Mouse (Mus musculus) hindbrain, embryonic 12.5 days (tissue): Measurements from ENCODE around the gene Ccdc170. TPM values are rescaled to one million over a fixed set of nuclear protein-coding genes. Genes with fewer than 3 reads are reported as not detected.
"Not testable (repeated sequence)": the region's sequence is repeated elsewhere in the genome, so short reads cannot be mapped to it uniquely, and the experiment has no call there.

ENCODE experiments used
- ATAC-seq: fragments of 200-750 bp; cut with Nextera tagmentation; 2 replicates; pipeline ENCODE4 v1.8.0; 2017; ENCODE audit warnings: moderate TSS enrichment; ENCODE audit not compliant: low FRiP score
- H3K27ac ChIP-seq: fragments of 300-500 bp; sonication (generic); 2 replicates; pipeline ENCODE4 v1.5.1; 2016; ENCODE audit warnings: mild to moderate bottlenecking
- H3K27me3 ChIP-seq: fragments of 300-500 bp; sonication (generic); 2 replicates; pipeline ENCODE4 v1.6.1; 2016; ENCODE audit warnings: mild to moderate bottlenecking
- H3K36me3 ChIP-seq: fragments of 300-500 bp; sonication (generic); 2 replicates; pipeline ENCODE4 v1.6.1; 2016; ENCODE audit warnings: mild to moderate bottlenecking
- H3K4me1 ChIP-seq: fragments of 300-500 bp; sonication (generic); 2 replicates; pipeline ENCODE4 v1.6.1; 2016
- H3K4me2 ChIP-seq: fragments of 300-500 bp; sonication (generic); replicated peaks from 2 replicates; pipeline ENCODE4 v1.6.1; 2016; ENCODE audit warnings: mild to moderate bottlenecking
- H3K4me3 ChIP-seq: fragments of 300-500 bp; sonication (generic); 2 replicates; pipeline ENCODE4 v1.5.1; 2016; ENCODE audit warnings: mild to moderate bottlenecking
- H3K9ac ChIP-seq: fragments of 300-500 bp; sonication (generic); 2 replicates; pipeline ENCODE4 v1.6.1; 2016; ENCODE audit warnings: mild to moderate bottlenecking, moderate library complexity
- H3K9me3 ChIP-seq: fragments of 300-500 bp; sonication (generic); replicated peaks from 2 replicates; pipeline ENCODE4 v1.6.1; 2016; ENCODE audit warnings: mild to moderate bottlenecking
- WGBS: fragments of 180-500 bp; shearing (Covaris S2); methylation state at CpG from one replicate; pipeline ENCODE4 v1.1.7; 2016; 5-methylcytosine and 5-hydroxymethylcytosine counted together
- polyA plus RNA-seq: library from polyadenylated mRNA; unstranded; fragments of >200 nt; fragmentation: Nextera tagmentation; extraction: Ambion mirVana; gene quantifications from 2 replicates; pipeline ENCODE4 v1.2.1, GENCODE M21; 2016

The Ccdc170 gene
- polyA plus RNA-seq, 1 experiment from 2014 or later = 0.45 TPM

DNA sequence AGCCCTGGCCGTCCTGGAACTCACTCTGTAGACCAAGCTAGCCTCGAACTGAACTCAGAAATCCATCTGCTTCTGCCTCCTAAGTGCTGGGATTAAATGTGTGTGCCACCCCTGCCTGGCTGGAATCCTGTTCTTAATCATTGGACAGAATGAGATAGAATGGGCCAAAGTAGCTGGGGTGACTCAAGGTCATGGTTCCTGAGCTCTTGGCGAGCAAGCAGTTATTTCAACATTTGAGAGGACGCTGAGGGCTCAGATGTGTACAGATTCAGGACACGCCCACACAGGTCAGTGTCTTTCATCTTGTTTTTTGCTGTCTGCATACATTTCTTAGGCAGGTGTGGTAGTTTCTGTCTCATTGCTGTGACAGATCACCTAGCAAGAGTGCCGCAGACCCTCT, 104.4 kb downstream of the Ccdc170 start:
- Histone ChIP-seq H3K27ac (no peak overlapping the region), H3K4me1 (no peaks in the 10 kb centered on the region), H3K27me3 (no peaks in the 10 kb centered on the region), H3K4me3 (no peak overlapping the region), H3K4me2 (no peak overlapping the region), H3K36me3 (no peaks in the 10 kb centered on the region), H3K9me3 (no peaks in the 10 kb centered on the region), H3K9ac (no peak overlapping the region)
- no peak for ATAC-seq
- 87% methylated on average over 6 of the region's 6 CpGs for WGBS

GRCm38 (mm10) chr10:4589576-4589975, 107.3 kb downstream of the Ccdc170 start:
- 80% methylated on average over 4 of the region's 4 CpGs for WGBS
- no peak for ATAC-seq
- Histone ChIP-seq H3K27me3 (no peaks in the 10 kb centered on the region), H3K9me3 (no peaks in the 10 kb centered on the region), H3K36me3 (no peaks in the 10 kb centered on the region), H3K4me1 (no peaks in the 10 kb centered on the region), H3K4me3 (no peak overlapping the region), H3K4me2 (no peak overlapping the region), H3K9ac (no peak overlapping the region), H3K27ac (no peak overlapping the region)

GRCm38 (mm10) chr10:4590956-4591355, 108.7 kb downstream of the Ccdc170 start:
- no peak overlapping the region for H3K27ac ChIP-seq
- no peak overlapping the region for H3K4me2 ChIP-seq
- H3K9me3 ChIP-seq = no peaks in the 10 kb centered on the region
- H3K27me3 ChIP-seq = no peaks in the 10 kb centered on the region
- WGBS = 89% methylated on average over 8 of the region's 8 CpGs
- no peaks in the 10 kb centered on the region for H3K4me1 ChIP-seq
- ATAC-seq = no peak
- no peak overlapping the region for H3K9ac ChIP-seq
- no peak overlapping the region for H3K4me3 ChIP-seq
- no peaks in the 10 kb centered on the region for H3K36me3 ChIP-seq

- no peak overlapping the region for H3K27ac ChIP-seq
- no peaks in the 10 kb centered on the region for H3K36me3 ChIP-seq
- no peak overlapping the region for H3K4me3 ChIP-seq
- no peaks in the 10 kb centered on the region for H3K27me3 ChIP-seq
- no peaks in the 10 kb centered on the region for H3K9me3 ChIP-seq
- H3K4me1 ChIP-seq = no peaks in the 10 kb centered on the region
- H3K9ac ChIP-seq = no peak overlapping the region
- H3K4me2 ChIP-seq = no peak overlapping the region
- 66% methylated on average over 4 of the region's 4 CpGs for WGBS
- no peak for ATAC-seq
Measured at GRCm38 (mm10) chr10:4593828-4594227, 111.5 kb downstream of the Ccdc170 start.

DNA sequence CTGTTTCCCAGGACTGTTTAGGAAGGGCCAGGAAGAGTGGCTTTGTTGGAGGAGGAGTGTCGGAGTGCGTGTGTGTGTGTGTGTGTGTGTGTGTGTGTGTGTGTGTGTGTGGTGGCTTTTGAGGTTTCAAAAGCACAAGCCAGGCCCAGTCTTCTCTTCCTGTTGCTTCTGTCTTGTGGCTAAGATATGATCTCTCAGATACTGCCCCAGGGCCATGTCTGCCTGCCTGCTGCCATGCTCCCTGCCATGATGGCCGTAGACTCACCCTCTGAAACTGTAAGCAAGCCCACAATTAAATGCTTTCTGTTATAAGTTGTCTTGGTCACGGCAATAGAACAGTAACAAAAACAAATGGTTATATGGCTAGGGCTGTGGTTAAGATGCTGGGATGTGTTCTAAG, 114.9 kb downstream of the Ccdc170 start:
- Histone ChIP-seq H3K4me1 (no peaks in the 10 kb centered on the region), H3K27ac (no peak overlapping the region), H3K4me3 (no peak overlapping the region), H3K9ac (no peak overlapping the region), H3K36me3 (no peaks in the 10 kb centered on the region), H3K27me3 (no peaks in the 10 kb centered on the region), H3K4me2 (no peak overlapping the region), H3K9me3 (no peaks in the 10 kb centered on the region)
- WGBS = 94% methylated on average over 4 of the region's 4 CpGs
- no peak for ATAC-seq

DNA sequence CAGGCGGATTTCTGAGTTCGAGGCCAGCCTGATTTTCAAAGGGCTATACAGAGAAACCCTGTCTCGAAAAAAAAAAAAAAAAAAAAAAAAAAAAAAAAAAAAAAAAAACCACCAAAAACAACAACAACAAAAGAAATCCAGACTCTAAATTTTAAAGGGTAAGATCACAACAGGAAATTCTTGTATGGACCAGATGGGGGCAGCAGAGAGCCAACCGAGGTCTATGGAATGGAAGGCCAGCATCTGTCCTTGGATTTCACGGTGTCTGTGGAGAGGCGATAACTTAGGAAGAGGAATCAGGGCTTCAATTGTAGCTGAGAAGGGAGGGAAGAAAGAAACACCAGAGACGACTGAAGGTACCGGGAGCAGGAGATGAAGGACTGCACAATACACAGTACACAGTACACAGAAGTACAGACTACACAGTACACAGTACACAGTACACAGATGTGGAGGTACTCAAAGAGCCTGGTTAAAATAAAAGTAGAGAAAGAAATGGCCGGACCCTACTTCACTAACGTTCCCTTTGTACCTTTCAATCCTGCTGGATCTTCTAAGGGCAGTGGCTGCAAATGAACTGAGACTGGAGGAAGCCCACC, 116.0 kb downstream of the Ccdc170 start:
- no peak for ATAC-seq
- Histone ChIP-seq H3K4me3 (no peak overlapping the region), H3K4me2 (no peak overlapping the region), H3K9me3 (no peaks in the 10 kb centered on the region), H3K9ac (no peak overlapping the region), H3K27ac (no peak overlapping the region), H3K4me1 (no peaks in the 10 kb centered on the region), H3K36me3 (no peaks in the 10 kb centered on the region), H3K27me3 (no peaks in the 10 kb centered on the region)
- WGBS = 59% methylated on average over 10 of the region's 10 CpGs

DNA sequence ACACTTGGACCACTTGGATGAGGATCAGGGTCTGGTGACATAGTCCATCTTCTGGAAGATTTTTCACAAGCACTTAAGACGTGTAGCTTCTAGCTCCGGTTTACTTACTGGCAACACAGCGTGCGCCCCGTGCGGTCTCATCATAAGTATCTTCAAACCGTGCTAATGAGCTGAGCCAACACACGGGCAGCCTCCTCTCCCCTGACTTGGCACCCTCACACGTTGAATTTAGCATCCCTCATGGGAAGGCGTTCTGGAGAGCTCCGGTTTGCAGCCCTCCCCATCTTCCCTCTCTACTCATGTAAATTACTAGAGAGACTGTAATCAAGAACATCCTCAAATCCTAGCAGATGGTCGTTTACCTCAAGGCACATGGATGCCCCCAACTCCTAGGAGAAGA, 116.6 kb downstream of the Ccdc170 start:
- Histone ChIP-seq H3K9me3 (no peaks in the 10 kb centered on the region), H3K27me3 (no peaks in the 10 kb centered on the region), H3K4me1 (no peaks in the 10 kb centered on the region), H3K4me3 (no peak overlapping the region), H3K36me3 (no peaks in the 10 kb centered on the region), H3K27ac (no peak overlapping the region), H3K9ac (no peak overlapping the region), H3K4me2 (no peak overlapping the region)
- WGBS = 83% methylated on average over 12 of the region's 12 CpGs
- no peak for ATAC-seq

DNA sequence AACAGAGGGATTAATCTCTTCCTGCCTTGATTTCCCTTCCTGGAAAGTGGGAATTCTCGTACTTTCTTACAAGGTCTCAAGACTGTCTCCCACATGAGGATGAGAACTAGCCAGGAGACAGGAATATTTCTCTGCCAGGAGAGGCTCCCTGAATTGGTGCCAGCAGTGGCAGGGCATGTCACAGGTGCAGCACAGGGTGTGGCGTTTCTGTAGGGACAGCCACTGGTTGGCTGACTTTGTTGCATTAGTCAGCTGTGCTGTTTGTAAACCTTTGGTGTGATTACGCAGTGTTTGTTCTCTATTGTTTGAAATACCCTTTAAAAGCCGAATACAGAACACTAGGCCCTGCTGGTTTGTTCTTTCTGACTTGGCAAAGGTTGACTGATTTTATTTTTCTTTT, 117.3 kb downstream of the Ccdc170 start:
- no peaks in the 10 kb centered on the region for H3K27me3 ChIP-seq
- H3K9ac ChIP-seq = no peak overlapping the region
- 79% methylated on average over 4 of the region's 4 CpGs for WGBS
- H3K9me3 ChIP-seq = no peaks in the 10 kb centered on the region
- H3K36me3 ChIP-seq = no peaks in the 10 kb centered on the region
- H3K4me3 ChIP-seq = no peak overlapping the region
- H3K4me2 ChIP-seq = no peak overlapping the region
- no peak for ATAC-seq
- H3K27ac ChIP-seq = no peak overlapping the region
- H3K4me1 ChIP-seq = no peaks in the 10 kb centered on the region

GRCm38 (mm10) chr10:4600796-4601474, 118.6 kb downstream of the Ccdc170 start:
- no peaks in the 10 kb centered on the region for H3K9me3 ChIP-seq
- H3K9ac ChIP-seq = no peak overlapping the region
- H3K4me2 ChIP-seq = no peak overlapping the region
- 66% methylated on average over 2 of the region's 2 CpGs for WGBS
- H3K27me3 ChIP-seq = no peaks in the 10 kb centered on the region
- H3K27ac ChIP-seq = no peak overlapping the region
- H3K4me3 ChIP-seq = no peak overlapping the region
- no peak for ATAC-seq
- no peaks in the 10 kb centered on the region for H3K36me3 ChIP-seq
- no peaks in the 10 kb centered on the region for H3K4me1 ChIP-seq

- not testable (repeated sequence) for H3K36me3 ChIP-seq, H3K4me3 ChIP-seq, H3K27me3 ChIP-seq, H3K27ac ChIP-seq, H3K4me2 ChIP-seq, H3K9me3 ChIP-seq, H3K9ac ChIP-seq, H3K4me1 ChIP-seq, ATAC-seq
Measured at GRCm38 (mm10) chr10:4601612-4602011, 119.3 kb downstream of the Ccdc170 start.

GRCm38 (mm10) chr10:4602466-4602865, 120.2 kb downstream of the Ccdc170 start:
- no peak overlapping the region for H3K9ac ChIP-seq
- no peak overlapping the region for H3K4me3 ChIP-seq
- no peak for ATAC-seq
- no peaks in the 10 kb centered on the region for H3K4me1 ChIP-seq
- 75% methylated on average over 4 of the region's 4 CpGs for WGBS
- no peak overlapping the region for H3K27ac ChIP-seq
- no peaks in the 10 kb centered on the region; the same call in 1 of the 2 replicates for H3K9me3 ChIP-seq
- H3K4me2 ChIP-seq = no peak overlapping the region
- no peaks in the 10 kb centered on the region for H3K27me3 ChIP-seq
- no peaks in the 10 kb centered on the region for H3K36me3 ChIP-seq

DNA sequence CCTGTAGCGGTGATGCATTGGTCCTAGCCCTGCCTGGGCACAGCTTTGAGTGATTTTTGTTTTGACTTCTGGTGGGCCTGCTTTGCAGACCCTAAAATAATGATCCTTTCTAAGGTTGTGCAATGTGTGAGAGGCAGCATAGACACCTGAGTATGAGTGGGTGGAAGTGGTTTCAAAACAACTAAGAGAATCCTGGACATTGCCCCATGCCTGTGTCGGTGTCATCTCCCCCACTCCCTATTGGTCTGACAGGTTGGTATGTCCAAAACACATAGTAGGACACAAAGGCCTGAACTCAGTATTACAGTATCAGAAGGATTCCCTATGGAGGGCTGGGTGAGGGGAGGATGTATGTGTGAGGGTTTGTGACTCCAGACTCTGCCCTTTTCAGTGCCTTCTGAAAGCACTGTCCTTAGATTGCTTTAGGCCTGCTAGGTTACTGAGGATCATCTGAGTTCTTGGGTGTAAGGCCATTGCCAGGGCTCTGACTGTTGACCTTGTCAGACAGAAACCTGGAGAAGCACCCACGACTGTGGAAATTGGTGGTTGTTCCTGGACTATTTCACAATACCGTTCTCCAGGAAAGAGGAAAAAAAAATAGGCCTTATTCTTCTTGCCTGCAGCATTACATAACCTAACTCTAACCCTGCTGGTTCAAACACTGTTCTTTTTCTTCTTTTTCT, 122.4 kb downstream of the Ccdc170 start:
- no peak for ATAC-seq
- H3K4me1 ChIP-seq = no peaks in the 10 kb centered on the region
- H3K4me3 ChIP-seq = no peak overlapping the region
- no peak overlapping the region for H3K9ac ChIP-seq
- H3K36me3 ChIP-seq = no peaks in the 10 kb centered on the region
- H3K4me2 ChIP-seq = no peak overlapping the region
- WGBS = 87% methylated on average over 4 of the region's 4 CpGs
- no peak overlapping the region for H3K27ac ChIP-seq
- no peaks in the 10 kb centered on the region for H3K27me3 ChIP-seq
- H3K9me3 ChIP-seq = no peaks in the 10 kb centered on the region; the same call in 1 of the 2 replicates

DNA sequence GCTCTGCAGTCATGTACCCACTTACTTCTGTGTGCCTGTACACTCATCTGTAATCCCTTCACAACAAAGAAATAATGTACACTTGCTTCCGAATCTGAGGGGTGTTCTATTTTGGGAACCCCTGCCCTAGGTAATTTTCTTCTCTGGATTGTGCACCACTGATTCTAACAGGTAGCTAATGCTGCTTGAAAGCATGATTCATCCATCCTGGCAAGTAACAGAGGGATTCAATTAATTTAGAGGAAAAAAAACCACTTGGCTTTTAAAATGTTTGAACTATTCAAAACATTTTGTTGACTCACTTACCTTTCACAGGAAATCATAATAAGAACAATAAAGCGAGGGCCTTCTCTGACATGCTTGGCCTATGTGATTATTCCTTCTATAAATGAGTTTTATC, 127.9 kb downstream of the Ccdc170 start:
- H3K9me3 ChIP-seq = no peaks in the 10 kb centered on the region; the same call in 1 of the 2 replicates
- no peak overlapping the region for H3K4me3 ChIP-seq
- no peak overlapping the region for H3K27ac ChIP-seq
- no peak overlapping the region for H3K9ac ChIP-seq
- H3K27me3 ChIP-seq = no peaks in the 10 kb centered on the region
- no peak for ATAC-seq
- H3K4me2 ChIP-seq = no peak overlapping the region
- WGBS = 83% methylated on average over 2 of the region's 2 CpGs
- H3K4me1 ChIP-seq = no peaks in the 10 kb centered on the region
- H3K36me3 ChIP-seq = no peaks in the 10 kb centered on the region
